Comparison of ENCODE assay signal across 27 mouse cellular contexts in genomic region chrX:166932472-166932871, GRCm38 (mm10).
A peak's percentile ranks its signal among the peaks of the same experiment; 100 is the strongest.
DNase-seq lines count a peak whose midpoint lies in the region; ATAC-seq and TF ChIP-seq lines count a peak whose summit lies in the region.
"Had no signal": no experiment of that assay in that cellular context is flagged by ENCODE, and none has a peak within 500 bp of the region (broad histone marks: within the 10 kb centered on the region; RNA-seq: fewer than 3 reads in every experiment).

No protein-coding gene starts in this region.

- H3K27ac ChIP-seq in kidney, embryonic 16.5 days (ENCODE audit: low read length): peak overlapping the region; percentile 20; the same call in 1 of the 2 replicates
- H3K27ac ChIP-seq in intestine, postnatal 0 days (ENCODE audit: low read depth, low read length): no peak overlapping the region
- H3K27ac ChIP-seq in forebrain, embryonic 11.5 days (ENCODE audit: low read depth, low read length): no peak overlapping the region
- H3K27ac ChIP-seq: embryonic facial prominence, embryonic 12.5 days; embryonic facial prominence, embryonic 15.5 days; forebrain, embryonic 12.5 days; forebrain, embryonic 15.5 days; heart, adult 2 months; heart, embryonic 10.5 days; heart, embryonic 13.5 days; hindbrain, embryonic 14.5 days; hindbrain, postnatal 0 days had no signal

- no peak for TF ChIP-seq CTCF in intestine, postnatal 0 days (IDR thresholded peaks at IDR 0.05; ENCODE audit: low read depth)

- no peak overlapping the region for H3K9ac ChIP-seq in kidney, embryonic 16.5 days (replicated peaks; ENCODE audit: low read length)
- H3K9ac ChIP-seq in intestine, postnatal 0 days (ENCODE audit: low read depth, low read length): no peak overlapping the region
- no peak overlapping the region for H3K9ac ChIP-seq in forebrain, embryonic 11.5 days (ENCODE audit: low read length)
- H3K9ac ChIP-seq: embryonic facial prominence, embryonic 12.5 days; embryonic facial prominence, embryonic 15.5 days; forebrain, embryonic 12.5 days; forebrain, embryonic 15.5 days; heart, embryonic 13.5 days; hindbrain, embryonic 14.5 days had no signal

- peaks cover 4% of the 10 kb centered on the region; the same call in 1 of the 2 replicates for H3K4me1 ChIP-seq in kidney, embryonic 16.5 days (ENCODE audit: insufficient read depth, low read length)
- no peaks in the 10 kb centered on the region for H3K4me1 ChIP-seq in intestine, postnatal 0 days (replicated peaks; ENCODE audit: control insufficient read depth, insufficient read depth, low read length)
- no peaks in the 10 kb centered on the region for H3K4me1 ChIP-seq in forebrain, embryonic 11.5 days (replicated peaks; ENCODE audit: control insufficient read depth, insufficient read depth, low read length)
- H3K4me1 ChIP-seq: embryonic facial prominence, embryonic 12.5 days; embryonic facial prominence, embryonic 15.5 days; forebrain, embryonic 15.5 days had no signal

- peak; percentile 63; the same call in 1 of the 2 replicates for ATAC-seq in kidney, embryonic 16.5 days (ENCODE audit: low FRiP score, low TSS enrichment)
- peak; percentile 71 for ATAC-seq in intestine, postnatal 0 days
- ATAC-seq in forebrain, embryonic 11.5 days (replicated peaks; ENCODE audit: low FRiP score): no peak
- ATAC-seq: CD4-positive, CD25-positive, alpha-beta regulatory T cell, adult 4 months; forebrain, embryonic 15.5 days; hindbrain, postnatal 0 days; inflammation-experienced regulatory T-cells, adult 6 months had no signal

- no peaks in the 10 kb centered on the region for H3K9me3 ChIP-seq in kidney, embryonic 16.5 days (ENCODE audit: low read length)
- H3K9me3 ChIP-seq in intestine, postnatal 0 days (ENCODE audit: control insufficient read depth): no peaks in the 10 kb centered on the region
- H3K9me3 ChIP-seq in forebrain, embryonic 11.5 days (ENCODE audit: control insufficient read depth, low read length): no peaks in the 10 kb centered on the region
- H3K9me3 ChIP-seq: embryonic facial prominence, embryonic 12.5 days; embryonic facial prominence, embryonic 15.5 days; forebrain, embryonic 12.5 days; forebrain, embryonic 15.5 days; heart, embryonic 10.5 days; heart, embryonic 13.5 days had no signal

- DNase-seq in kidney, adult 9 months: no peak
- DNase-seq in ZHBTc4 (ENCODE audit: low read depth, low spot score): peak; percentile 25
- DNase-seq in forebrain, embryonic 11.5 days (ENCODE audit: low spot score): no peak
- no peak for DNase-seq in adrenal gland, postnatal 10 days
- DNase-seq: adrenal gland, adult 2 months; adrenal gland, postnatal 36 days; cerebellum, adult 11 months; cerebellum, adult 2 months; cerebellum, adult 9-11 months; cerebellum, postnatal 25 days; gastrocnemius, postnatal 10 days; gastrocnemius, postnatal 36 days; heart, adult 2 months; heart, postnatal 14 days; heart, postnatal 4 days had no signal

- H3K36me3 ChIP-seq in kidney, embryonic 16.5 days (ENCODE audit: insufficient read depth, low read length): no peaks in the 10 kb centered on the region
- H3K36me3 ChIP-seq in intestine, postnatal 0 days (ENCODE audit: control insufficient read depth, insufficient read depth): no peaks in the 10 kb centered on the region
- no peaks in the 10 kb centered on the region for H3K36me3 ChIP-seq in forebrain, embryonic 11.5 days (ENCODE audit: control insufficient read depth, insufficient read depth, low read length)
- H3K36me3 ChIP-seq: embryonic facial prominence, embryonic 12.5 days; embryonic facial prominence, embryonic 15.5 days; forebrain, embryonic 12.5 days; forebrain, embryonic 15.5 days; heart, embryonic 10.5 days; heart, embryonic 13.5 days had no signal

- H3K4me2 ChIP-seq in kidney, embryonic 16.5 days (replicated peaks; ENCODE audit: low read depth, low read length): no peak overlapping the region
- no peak overlapping the region for H3K4me2 ChIP-seq in intestine, postnatal 0 days (replicated peaks; ENCODE audit: low read depth)
- no peak overlapping the region for H3K4me2 ChIP-seq in forebrain, embryonic 11.5 days (ENCODE audit: low read depth, low read length, severe bottlenecking)
- H3K4me2 ChIP-seq: embryonic facial prominence, embryonic 12.5 days; embryonic facial prominence, embryonic 15.5 days; forebrain, embryonic 12.5 days; forebrain, embryonic 15.5 days; heart, embryonic 13.5 days; hindbrain, embryonic 14.5 days had no signal

- H3K27me3 ChIP-seq in kidney, embryonic 16.5 days (ENCODE audit: insufficient read depth, low read length): peaks cover 23% of the 10 kb centered on the region; the same call in 1 of the 2 replicates
- H3K27me3 ChIP-seq in intestine, postnatal 0 days (replicated peaks; ENCODE audit: control insufficient read depth, insufficient read depth, low read length): peaks cover 2% of the 10 kb centered on the region; the same call in 1 of the 2 replicates
- H3K27me3 ChIP-seq in forebrain, embryonic 11.5 days (ENCODE audit: control insufficient read depth, insufficient read depth, low read length): peaks cover 8% of the 10 kb centered on the region; the same call in 1 of the 2 replicates
- H3K27me3 ChIP-seq: forebrain, embryonic 15.5 days; heart, embryonic 13.5 days had no signal

- no peak overlapping the region for H3K4me3 ChIP-seq in kidney, embryonic 16.5 days (ENCODE audit: low read length)
- H3K4me3 ChIP-seq in intestine, postnatal 0 days (ENCODE audit: low read depth, low read length): no peak overlapping the region
- H3K4me3 ChIP-seq in forebrain, embryonic 11.5 days (ENCODE audit: low read depth, low read length): no peak overlapping the region
- H3K4me3 ChIP-seq: embryonic facial prominence, embryonic 12.5 days; embryonic facial prominence, embryonic 15.5 days; forebrain, embryonic 12.5 days; forebrain, embryonic 15.5 days; heart, adult 2 months; heart, embryonic 10.5 days; heart, embryonic 13.5 days had no signal
